Comparison of ENCODE assay signal across 16 mouse cellular contexts in the genomic region with DNA sequence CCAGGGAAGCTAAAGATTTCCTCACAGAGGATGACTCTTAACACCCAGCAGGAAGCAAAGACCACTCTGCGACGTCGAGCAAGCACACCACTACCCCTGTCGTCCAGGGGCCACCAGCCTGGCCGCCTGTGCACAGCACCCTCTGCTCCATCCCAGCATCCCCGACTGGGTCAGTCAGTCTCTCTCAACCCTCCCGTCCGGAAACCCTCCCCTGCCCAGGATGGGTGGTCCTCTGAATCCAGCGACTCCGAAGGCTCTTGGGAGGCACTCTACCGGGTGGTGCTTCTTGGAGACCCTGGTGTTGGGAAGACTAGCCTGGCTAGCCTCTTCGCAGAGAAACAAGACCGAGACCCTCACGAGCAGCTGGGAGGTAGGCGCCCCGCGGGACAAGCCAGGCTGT. TPM values are rescaled to one million over a fixed set of nuclear protein-coding genes. Genes with fewer than 3 reads are reported as not detected.
DNase-seq lines count a peak whose midpoint lies in the region; ATAC-seq and TF ChIP-seq lines count a peak whose summit lies in the region.
"Had no signal": no experiment of that assay in that cellular context is flagged by ENCODE, and none has a peak within 500 bp of the region (broad histone marks: within the 10 kb centered on the region; RNA-seq: fewer than 3 reads in every experiment).

No protein-coding gene starts in this region.

- H3ac ChIP-seq in C2C12 (ENCODE audit: control insufficient read depth, insufficient read length, low read depth): peak overlapping the region; percentile 92

- H3K79me3 ChIP-seq in C2C12 (ENCODE audit: low read depth): peaks cover 9% of the 10 kb centered on the region

- WGBS in kidney, adult 2 months: 43% methylated on average over 17 of the region's 17 CpGs
- WGBS in heart, embryonic 12.5 days: 51% methylated on average over 17 of the region's 17 CpGs
- WGBS in midbrain, embryonic 14.5 days: 43% methylated on average over 17 of the region's 17 CpGs

- no peak overlapping the region for H3K9ac ChIP-seq in heart, embryonic 12.5 days
- no peak overlapping the region for H3K9ac ChIP-seq in midbrain, embryonic 14.5 days (replicated peaks; ENCODE audit: low read length)

- ATAC-seq in heart, embryonic 12.5 days (ENCODE audit: insufficient number of reproducible peaks, low FRiP score): no peak
- ATAC-seq in midbrain, embryonic 14.5 days (ENCODE audit: low FRiP score, low TSS enrichment): no peak
- ATAC-seq: Patski had no signal

- TF ChIP-seq POLR2A in kidney, adult 2 months (IDR thresholded peaks at IDR 0.05; ENCODE audit: low read depth, low read length): peak; percentile 3

- no peaks in the 10 kb centered on the region for H3K9me3 ChIP-seq in heart, embryonic 12.5 days (replicated peaks)
- H3K9me3 ChIP-seq in midbrain, embryonic 14.5 days (ENCODE audit: control insufficient read depth, low read length): no peaks in the 10 kb centered on the region
- H3K9me3 ChIP-seq: forebrain, embryonic 12.5 days had no signal

- peaks cover 49% of the 10 kb centered on the region for H3K79me2 ChIP-seq in C2C12 (ENCODE audit: control insufficient read depth, insufficient read depth)

- TF ChIP-seq CTCF in kidney, adult 2 months (conservative IDR thresholded peaks at IDR 0.05; ENCODE audit: insufficient read depth, insufficient read length, low read depth, low read length): no peak
- no peak for TF ChIP-seq CTCF in C2C12 (IDR thresholded peaks at IDR 0.05; ENCODE audit: control insufficient read depth, insufficient read depth, insufficient read length)

- H3K27ac ChIP-seq in kidney, adult 2 months (ENCODE audit: insufficient read depth, low read depth, low read length): peak overlapping the region; percentile 13
- no peak overlapping the region for H3K27ac ChIP-seq in heart, embryonic 12.5 days (ENCODE audit: poor library complexity, severe bottlenecking)
- no peak overlapping the region for H3K27ac ChIP-seq in midbrain, embryonic 14.5 days (replicated peaks; ENCODE audit: low read depth, low read length)
- H3K27ac ChIP-seq: forebrain, embryonic 12.5 days; limb, embryonic 12.5 days had no signal

- no peaks in the 10 kb centered on the region for H3K36me3 ChIP-seq in kidney, adult 2 months (ENCODE audit: control insufficient read depth, insufficient read depth, low read length)
- H3K36me3 ChIP-seq in C2C12 (ENCODE audit: control insufficient read depth, insufficient read depth): peaks cover 40% of the 10 kb centered on the region
- no peaks in the 10 kb centered on the region for H3K36me3 ChIP-seq in heart, embryonic 12.5 days
- no peaks in the 10 kb centered on the region for H3K36me3 ChIP-seq in midbrain, embryonic 14.5 days (ENCODE audit: control insufficient read depth, insufficient read depth, low read length)
- H3K36me3 ChIP-seq: forebrain, embryonic 12.5 days; limb, embryonic 12.5 days had no signal

- H3K4me2 ChIP-seq in heart, embryonic 12.5 days: peak overlapping the region; percentile 89
- no peak overlapping the region for H3K4me2 ChIP-seq in midbrain, embryonic 14.5 days (ENCODE audit: low read length)

- peak; percentile 38 for DNase-seq in kidney, adult 2 months
- no peak for DNase-seq in kidney, adult 18-20 months
- peak; percentile 70 for DNase-seq in kidney, postnatal 10 days
- no peak for DNase-seq in frontal cortex, postnatal 36 days (ENCODE audit: low spot score in 2 of 2)
- no peak for DNase-seq in midbrain, embryonic 14.5 days
- no peak for DNase-seq in adrenal gland, postnatal 14 days
- DNase-seq: adrenal gland, postnatal 10 days; cerebellum, adult 18-20 months; spleen, adult 18-20 months; thymus, postnatal 4 days had no signal

- peak overlapping the region; percentile 51 for H3K4me3 ChIP-seq in kidney, adult 2 months (ENCODE audit: insufficient read depth, low read depth, low read length)
- H3K4me3 ChIP-seq in C2C12 (ENCODE audit: insufficient read depth, poor library complexity, severe bottlenecking): peak overlapping the region; percentile 75
- H3K4me3 ChIP-seq in heart, embryonic 12.5 days: peak overlapping the region; percentile 61
- no peak overlapping the region for H3K4me3 ChIP-seq in midbrain, embryonic 14.5 days (replicated peaks; ENCODE audit: low read depth, low read length)

- no peaks in the 10 kb centered on the region for H3K27me3 ChIP-seq in kidney, adult 2 months (replicated peaks; ENCODE audit: control insufficient read depth, insufficient read depth, low read length)
- H3K27me3 ChIP-seq in C2C12 (ENCODE audit: control insufficient read depth, insufficient read depth, insufficient read length): no peaks in the 10 kb centered on the region
- peaks cover 28% of the 10 kb centered on the region for H3K27me3 ChIP-seq in heart, embryonic 12.5 days (replicated peaks)
- H3K27me3 ChIP-seq in midbrain, embryonic 14.5 days (ENCODE audit: control insufficient read depth, insufficient read depth, low read length): peaks cover 29% of the 10 kb centered on the region; the same call in 1 of the 2 replicates
- H3K27me3 ChIP-seq: Patski had no signal

- no peaks in the 10 kb centered on the region for H3K4me1 ChIP-seq in kidney, adult 2 months (ENCODE audit: control insufficient read depth, insufficient read depth, low read length)
- H3K4me1 ChIP-seq in heart, embryonic 12.5 days (replicated peaks): peaks cover 22% of the 10 kb centered on the region
- H3K4me1 ChIP-seq in midbrain, embryonic 14.5 days (ENCODE audit: control insufficient read depth, insufficient read depth, low read length): peaks cover 16% of the 10 kb centered on the region

TF ChIP-seq in C2C12, 6 proteins besides CTCF, POLR2A, EP300 and RAD21:
- no peak for TF ChIP-seq MYOG (IDR thresholded peaks at IDR 0.05; ENCODE audit: control insufficient read depth, extremely low read depth, insufficient read length)
- TF ChIP-seq MAX (IDR thresholded peaks at IDR 0.05): no peak
- no peak for TF ChIP-seq MYOD1 (IDR thresholded peaks at IDR 0.05; ENCODE audit: control insufficient read depth, insufficient read length, low read depth)
- no peak for TF ChIP-seq FOSL1 (IDR thresholded peaks at IDR 0.05; ENCODE audit: insufficient read depth, low read length, poor library complexity, severe bottlenecking)
- no peak for TF ChIP-seq CEBPB (IDR thresholded peaks at IDR 0.05; ENCODE audit: low read depth)
- no peak for TF ChIP-seq USF1 (IDR thresholded peaks at IDR 0.05; ENCODE audit: low read depth)
TF ChIP-seq in C2C12: peak in this region for 0.

RNA-seq across cellular contexts. Expression of a gene that starts 1.3 kb away (rescaled TPM):
- 10.5 and 13.5 TPM in 2 replicates for polyA plus RNA-seq in kidney, adult 2 months (2012; rRNA removed)
- polyA plus RNA-seq in C2C12 (2012; fragmentation: generic; extraction: Trizol): 38.7 TPM
- polyA plus RNA-seq in heart, embryonic 12.5 days (2016; fragmentation: Nextera tagmentation; extraction: Ambion mirVana): 9.5 and 10.1 TPM in 2 replicates
- 0.12 and 0.27 TPM in 2 replicates for polyA plus RNA-seq in midbrain, embryonic 14.5 days (2014; fragmentation: Nextera tagmentation; extraction: Ambion mirVana)
- 8.3 and 9.8 TPM in 2 replicates for total RNA-seq in adrenal gland, postnatal 14 days (2021)
- polyA plus RNA-seq: Patski had no signal

RNA-seq across cellular contexts. Expression of a gene that starts 5.2 kb away (rescaled TPM):
- 1.0 TPM in 1 of 2 replicates, not detected in the other for polyA plus RNA-seq in kidney, adult 2 months (2012; rRNA removed)
- 3.6 TPM for polyA plus RNA-seq in C2C12 (2012; fragmentation: generic; extraction: Trizol)
- not detected in 2 replicates for polyA plus RNA-seq in heart, embryonic 12.5 days (2016; fragmentation: Nextera tagmentation; extraction: Ambion mirVana)
- polyA plus RNA-seq in midbrain, embryonic 14.5 days (2014; fragmentation: Nextera tagmentation; extraction: Ambion mirVana): not detected in 2 replicates
- total RNA-seq in adrenal gland, postnatal 14 days (2021): 1.6 TPM in 1 of 2 replicates, not detected in the other
- total RNA-seq: adrenal gland, postnatal 10 days; megakaryocyte, adult 5-6 weeks had no signal
- polyA plus RNA-seq: forebrain, embryonic 12.5 days; limb, embryonic 12.5 days; Patski had no signal

RNA-seq across cellular contexts. Expression of a gene that starts 23.9 kb away (rescaled TPM):
- polyA plus RNA-seq in kidney, adult 2 months (2012; rRNA removed): 0.27 and 0.52 TPM in 2 replicates
- not detected for polyA plus RNA-seq in C2C12 (2012; fragmentation: generic; extraction: Trizol)
- not detected in 2 replicates for polyA plus RNA-seq in heart, embryonic 12.5 days (2016; fragmentation: Nextera tagmentation; extraction: Ambion mirVana)
- not detected in 2 replicates for polyA plus RNA-seq in midbrain, embryonic 14.5 days (2014; fragmentation: Nextera tagmentation; extraction: Ambion mirVana)
- not detected in 2 replicates for total RNA-seq in adrenal gland, postnatal 14 days (2021)
- total RNA-seq: megakaryocyte, adult 5-6 weeks had no signal
- polyA plus RNA-seq: forebrain, embryonic 12.5 days; limb, embryonic 12.5 days; Patski had no signal

RNA-seq across cellular contexts. Expression of a gene that starts 28.9 kb away (rescaled TPM):
- not detected in 2 replicates for polyA plus RNA-seq in kidney, adult 2 months (2012; rRNA removed)
- polyA plus RNA-seq in C2C12 (2012; fragmentation: generic; extraction: Trizol): not detected
- not detected in 2 replicates for polyA plus RNA-seq in heart, embryonic 12.5 days (2016; fragmentation: Nextera tagmentation; extraction: Ambion mirVana)
- not detected in 2 replicates for polyA plus RNA-seq in midbrain, embryonic 14.5 days (2014; fragmentation: Nextera tagmentation; extraction: Ambion mirVana)
- total RNA-seq in adrenal gland, postnatal 14 days (2021): not detected in 2 replicates
- total RNA-seq: adrenal gland, postnatal 10 days; megakaryocyte, adult 5-6 weeks had no signal
- polyA plus RNA-seq: forebrain, embryonic 12.5 days; limb, embryonic 12.5 days; Patski had no signal

RNA-seq across cellular contexts. Expression of a gene that starts 41.2 kb away (rescaled TPM):
- 129 and 161 TPM in 2 replicates for polyA plus RNA-seq in kidney, adult 2 months (2012; rRNA removed)
- polyA plus RNA-seq in C2C12 (2012; fragmentation: generic; extraction: Trizol): 136 TPM
- 87.5 and 91.9 TPM in 2 replicates for polyA plus RNA-seq in heart, embryonic 12.5 days (2016; fragmentation: Nextera tagmentation; extraction: Ambion mirVana)
- polyA plus RNA-seq in midbrain, embryonic 14.5 days (2014; fragmentation: Nextera tagmentation; extraction: Ambion mirVana): 177 and 184 TPM in 2 replicates
- 123 and 139 TPM in 2 replicates for total RNA-seq in adrenal gland, postnatal 14 days (2021)

Comparison
In these comparisons a context has a peak if more than half of its experiments do, and no peak if none do; other contexts are left out.
1. DNase-seq: peak in kidney, adult 2 months (single experiment) and kidney, postnatal 10 days (single experiment); none in kidney, adult 18-20 months (single experiment), frontal cortex, postnatal 36 days (0 of 2), midbrain, embryonic 14.5 days (single experiment) and adrenal gland, postnatal 14 days (single experiment).